Mouse (Mus musculus) ES-E14 (cell line): ENCODE data around the gene Rgs11.

Experiments used
- CHD2 ChIP-seq: IDR thresholded peaks from 2 replicates; pipeline ENCODE4 v1.6.1; 2014; ENCODE audit warnings: mild to moderate bottlenecking, low read depth, low read length, inconsistent platforms
- HCFC1 ChIP-seq: IDR thresholded peaks from 2 replicates; pipeline ENCODE4 v1.6.1; 2012; ENCODE audit warnings: low read length, inconsistent platforms, borderline replicate concordance; ENCODE audit not compliant: insufficient read depth
- MAFK ChIP-seq: IDR thresholded peaks from 2 replicates; pipeline ENCODE4 v1.6.1; 2014; ENCODE audit warnings: mild to moderate bottlenecking, low read depth, low read length, inconsistent platforms; ENCODE audit not compliant: insufficient read depth
- ZC3H11A ChIP-seq: IDR thresholded peaks from 2 replicates; pipeline ENCODE4 v1.6.1; 2012; ENCODE audit warnings: low read depth, mild to moderate bottlenecking, inconsistent platforms, low read length, borderline replicate concordance
- ZNF384 ChIP-seq: IDR thresholded peaks from 2 replicates; pipeline ENCODE4 v1.6.1; 2012; ENCODE audit warnings: low read depth, low read length, inconsistent platforms

- TF ChIP-seq ZNF384, result no peak
- no peak for TF ChIP-seq ZC3H11A
- TF ChIP-seq HCFC1, result no peak
- no peak for TF ChIP-seq MAFK
- no peak for TF ChIP-seq CHD2
These were observed 34.9 kb downstream of the Rgs11 start for GRCm38 (mm10) chr17:26237667-26238066.
